Mouse (Mus musculus) brain, adult 2 months (tissue): ENCODE measurements at regions not wholly inside any gene's neighbourhood (a gene's known extent, or its start where the extent isn't known, plus 50 kb on each side); places are given as distances from the start of the nearest gene placed in this dataset.

Experiments
- DNase-seq: peaks from one replicate; pipeline ENCODE4 v3.0.0; 2011; ENCODE audit warnings: low read depth, low spot score

GRCm38 (mm10) chr9:61633936-61634335 is 261.8 kb downstream of the Tle3 start:
- peak; percentile 32 for DNase-seq

GRCm38 (mm10) chr9:61632602-61633001 is 260.4 kb downstream of the Tle3 start:
- no peak for DNase-seq

GRCm38 (mm10) chr9:61631097-61631496 is 258.9 kb downstream of the Tle3 start:
- peak; percentile 70 for DNase-seq

GRCm38 (mm10) chr9:61627801-61628574 is 255.8 kb downstream of the Tle3 start:
- no peak for DNase-seq

GRCm38 (mm10) chr9:61622933-61623332 is 250.8 kb downstream of the Tle3 start:
- DNase-seq: no peak

- no peak for DNase-seq
These were observed 249.8 kb downstream of the Tle3 start for GRCm38 (mm10) chr9:61621939-61622338.

- DNase-seq: peak; percentile 77
These were observed 248.6 kb downstream of the Tle3 start for GRCm38 (mm10) chr9:61620786-61621185.

GRCm38 (mm10) chr9:61620105-61620504 is 247.9 kb downstream of the Tle3 start:
- no peak for DNase-seq

GRCm38 (mm10) chr9:61618510-61619249 is 246.5 kb downstream of the Tle3 start:
- DNase-seq: peak; percentile 27

GRCm38 (mm10) chr9:61617979-61618378 is 245.8 kb downstream of the Tle3 start:
- no peak for DNase-seq

GRCm38 (mm10) chr9:61615556-61615955 is 243.4 kb downstream of the Tle3 start:
- DNase-seq: peak; percentile 56

GRCm38 (mm10) chr9:61607576-61607975 is 235.4 kb downstream of the Tle3 start:
- DNase-seq: no peak

- DNase-seq: no peak
These were observed 230.3 kb downstream of the Tle3 start for GRCm38 (mm10) chr9:61602353-61602978.

GRCm38 (mm10) chr9:61601911-61602310 is 229.7 kb downstream of the Tle3 start:
- no peak for DNase-seq

GRCm38 (mm10) chr9:61597287-61597686 is 225.1 kb downstream of the Tle3 start:
- no peak for DNase-seq

- no peak for DNase-seq
These were observed 224.4 kb downstream of the Tle3 start for GRCm38 (mm10) chr9:61596410-61597108.

GRCm38 (mm10) chr9:61595170-61595967 is 223.2 kb downstream of the Tle3 start:
- DNase-seq: peak; percentile 37

GRCm38 (mm10) chr9:61593991-61594390 is 221.8 kb downstream of the Tle3 start:
- DNase-seq: no peak

- DNase-seq: no peak
These were observed 217.6 kb downstream of the Tle3 start for GRCm38 (mm10) chr9:61589727-61590299.

- peak; percentile 28 for DNase-seq
These were observed 211.3 kb downstream of the Tle3 start for GRCm38 (mm10) chr9:61583281-61584072.
